Mouse (Mus musculus) effector memory CD4-positive, alpha-beta T cell, adult 5 months (primary cell): ENCODE data around the gene Acot2. TPM values are rescaled to one million over a fixed set of nuclear protein-coding genes. Genes with fewer than 3 reads are reported as not detected.

Source experiments
- polyA plus RNA-seq: library from polyadenylated mRNA; unstranded; fragments of 100-300 nt; shearing (Covaris generic); gene quantifications from one replicate; pipeline ENCODE4 v1.2.1, GENCODE M21; 2017

The Acot2 gene
- polyA plus RNA-seq, result 14.7 TPM

DNA sequence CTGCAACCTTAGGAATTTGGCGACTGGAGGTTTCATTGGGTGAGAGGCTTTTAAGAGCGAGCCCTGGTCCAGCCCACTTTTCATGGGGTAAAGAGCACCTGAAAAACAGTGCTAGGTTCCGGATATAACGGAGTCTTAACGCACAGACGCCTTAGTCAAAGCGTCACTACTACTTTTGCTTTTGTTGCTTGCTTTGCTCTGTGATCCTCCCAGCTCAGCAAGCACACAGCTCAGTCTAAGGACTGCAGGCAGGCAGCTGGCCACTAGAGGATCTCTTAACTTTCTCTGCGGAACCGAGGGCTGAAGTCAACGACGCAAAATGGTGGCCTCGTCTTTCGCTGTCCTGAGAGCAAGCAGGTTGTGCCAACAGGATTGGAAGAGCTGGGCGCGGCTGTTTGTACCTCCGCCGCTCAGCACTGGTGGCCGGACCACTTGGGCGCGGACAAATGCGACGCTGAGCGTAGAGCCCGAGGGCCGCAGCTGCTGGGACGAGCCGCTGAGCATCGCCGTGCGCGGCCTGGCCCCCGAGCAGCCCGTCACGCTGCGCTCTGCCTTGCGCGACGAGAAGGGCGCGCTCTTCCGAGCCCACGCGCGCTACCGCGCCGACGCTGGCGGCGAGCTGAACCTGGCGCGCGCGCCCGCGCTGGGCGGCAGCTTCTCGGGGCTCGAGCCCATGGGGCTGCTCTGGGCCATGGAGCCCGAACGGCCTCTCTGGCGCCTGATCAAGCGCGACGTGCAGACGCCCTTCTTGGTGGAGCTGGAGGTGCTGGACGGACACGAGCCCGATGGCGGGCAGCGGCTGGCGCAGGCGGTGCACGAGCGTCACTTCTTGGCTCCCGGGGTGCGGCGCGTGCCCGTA is at the start of gene Acot2:
Gene Acot2, plus strand, starts transcription at position 279 of the 859 bp plus-strand sequence.

GRCm38 (mm10) chr12:83950493-83950839 is 37.2 kb upstream of the Acot2 start, which contains the start of gene Riox1:
Gene Riox1, plus strand, starts transcription at chr12:83950608.

DNA sequence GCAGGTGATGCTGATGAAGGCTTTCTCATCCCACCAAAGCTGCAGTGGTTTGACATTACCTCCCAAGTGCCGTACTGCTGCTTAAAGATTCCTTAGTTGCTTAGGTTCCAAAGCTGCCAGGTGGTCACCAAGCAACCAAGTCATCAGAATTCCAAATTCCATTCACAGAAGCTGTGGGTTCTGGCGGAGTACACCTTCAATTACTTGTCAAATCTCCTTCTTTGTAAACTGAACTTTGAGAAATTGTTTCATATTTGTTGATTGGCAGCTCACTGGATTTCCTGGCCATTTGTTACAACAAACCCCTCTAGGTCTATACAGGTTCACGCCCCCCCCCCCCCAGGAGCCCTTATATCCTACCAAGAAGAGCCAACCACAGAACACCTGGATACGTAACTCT is 2.9 kb upstream of the Acot2 start, which contains the start of gene Heatr4:
Gene Heatr4, minus strand, starts transcription at position 101 of the 400 bp plus-strand sequence.

DNA sequence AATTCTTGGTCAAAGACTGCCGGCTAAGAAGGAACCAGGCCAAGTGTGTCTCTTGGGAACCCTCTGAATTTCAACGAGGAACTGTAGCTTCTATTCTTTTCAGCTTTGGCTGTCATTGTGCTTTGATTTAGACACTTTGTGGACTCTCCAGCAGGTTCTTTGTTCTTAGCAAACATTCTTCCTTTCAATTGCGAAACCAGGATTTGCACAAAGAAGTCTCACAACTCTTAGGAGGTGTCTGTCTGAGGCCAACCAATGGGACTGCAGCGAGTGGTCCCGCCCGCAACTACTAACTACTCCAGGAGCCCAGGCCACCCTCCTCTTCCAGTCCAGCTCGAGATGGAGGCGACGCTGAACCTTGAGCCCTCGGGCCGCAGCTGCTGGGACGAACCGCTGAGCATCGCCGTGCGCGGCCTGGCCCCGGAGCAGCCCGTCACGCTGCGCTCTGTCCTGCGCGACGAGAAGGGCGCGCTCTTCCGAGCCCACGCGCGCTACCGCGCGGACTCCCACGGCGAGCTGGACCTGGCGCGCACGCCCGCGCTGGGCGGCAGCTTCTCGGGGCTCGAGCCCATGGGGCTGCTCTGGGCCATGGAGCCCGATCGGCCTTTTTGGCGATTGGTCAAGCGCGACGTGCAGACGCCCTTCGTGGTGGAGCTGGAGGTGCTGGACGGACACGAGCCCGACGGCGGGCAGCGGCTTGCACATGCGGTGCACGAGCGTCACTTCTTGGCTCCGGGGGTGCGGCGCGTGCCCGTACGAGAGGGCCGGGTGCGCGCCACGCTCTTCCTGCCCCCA is 21.7 kb downstream of the Acot2 start, which contains the start of gene Acot1:
Gene Acot1, plus strand, starts transcription at position 320 of the 795 bp plus-strand sequence.

DNA sequence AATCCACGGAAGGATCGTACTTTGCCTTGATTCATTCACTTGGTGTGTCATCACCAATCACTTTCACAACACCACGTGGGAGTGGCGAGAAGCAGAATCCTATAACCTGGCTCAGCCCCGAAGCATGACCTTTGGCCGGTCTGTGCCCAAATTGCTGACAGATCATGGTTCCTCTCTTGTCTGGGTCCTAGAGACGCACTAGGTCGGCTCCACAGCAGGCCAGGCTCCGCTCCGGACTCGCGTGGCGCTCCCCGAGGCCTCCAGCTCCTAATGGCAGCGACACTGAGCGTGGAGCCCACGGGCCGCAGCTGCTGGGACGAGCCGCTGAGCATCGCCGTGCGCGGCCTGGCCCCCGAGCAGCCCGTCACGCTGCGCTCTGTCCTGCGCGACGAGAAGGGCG is 50.6 kb downstream of the Acot2 start, which contains the start of gene Acot4:
Gene Acot4, plus strand, starts transcription at position 139 of the 400 bp plus-strand sequence.

DNA sequence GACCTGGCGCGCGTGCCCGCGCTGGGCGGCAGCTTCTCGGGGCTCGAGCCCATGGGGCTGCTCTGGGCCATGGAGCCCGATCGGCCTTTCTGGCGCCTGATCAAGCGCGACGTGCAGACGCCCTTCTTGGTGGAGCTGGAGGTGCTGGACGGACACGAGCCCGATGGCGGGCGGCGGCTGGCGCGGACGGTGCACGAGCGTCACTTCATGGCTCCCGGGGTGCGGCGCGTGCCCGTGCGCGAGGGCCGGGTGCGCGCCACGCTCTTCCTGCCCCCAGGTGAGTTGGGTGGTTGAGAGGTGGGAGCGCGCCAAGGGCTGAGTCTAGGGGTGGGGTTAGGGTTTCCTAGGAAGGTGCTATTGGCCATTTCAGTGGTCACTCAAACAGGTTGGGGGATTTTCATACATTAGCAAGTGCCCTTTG is 51.0 kb downstream of the Acot2 start, which contains the start of gene Gm49366:
Gene Gm49366, plus strand, starts transcription at position 245 of the 421 bp plus-strand sequence.

Other genes with a start within 250 kb of the Acot2 start
- gene Papln, start 224.2 kb upstream of the Acot2 start, polyA plus RNA-seq, result not detected
- gene Numb, start 65.9 kb upstream of the Acot2 start, polyA plus RNA-seq, result 45.8 TPM
- 24.7 TPM for gene Riox1, start 37.3 kb upstream of the Acot2 start, polyA plus RNA-seq
- not detected for gene Heatr4, start 3.0 kb upstream of the Acot2 start, polyA plus RNA-seq
- gene Acot1, start 21.6 kb downstream of the Acot2 start, polyA plus RNA-seq, result not detected
- gene Acot4, start 50.5 kb downstream of the Acot2 start, polyA plus RNA-seq, result 0.16 TPM
- gene Gm49366, start 51.1 kb downstream of the Acot2 start, polyA plus RNA-seq, result not detected
- 0.12 TPM for gene Acot3, start 64.3 kb downstream of the Acot2 start, polyA plus RNA-seq
- gene Acot5, start 81.5 kb downstream of the Acot2 start, polyA plus RNA-seq, result not detected
- gene Acot6, start 112.8 kb downstream of the Acot2 start, polyA plus RNA-seq, result 2.3 TPM
- 0.80 TPM for gene Dnal1, start 126.5 kb downstream of the Acot2 start, polyA plus RNA-seq
- 0.16 TPM for gene Pnma1, start 160.6 kb downstream of the Acot2 start, polyA plus RNA-seq
- 189 TPM for gene Elmsan1, start 231.0 kb downstream of the Acot2 start, polyA plus RNA-seq